Mouse (Mus musculus): Measurements from ENCODE around the gene Wdr63.

Gene Wdr63

GRCm38 (mm10) chr3:146107921-146108571 lies at the start of gene Wdr63:
Gene Wdr63 (minus strand): TSS chr3:146108130.
- peak in 1 of 2 experiments; percentile 23 for DNase-seq (ENCODE audit: low spot score in 2 of 2)

- no peak for DNase-seq (ENCODE audit: low spot score in 2 of 2)
Observed at GRCm38 (mm10) chr3:146156811-146157210, 48.9 kb upstream of the Wdr63 start.

GRCm38 (mm10) chr3:146155628-146156576 lies 48.0 kb upstream of the Wdr63 start:
- DNase-seq (ENCODE audit: low spot score in 2 of 2) = no peak

GRCm38 (mm10) chr3:146153862-146154611 lies 46.1 kb upstream of the Wdr63 start:
- no peak for DNase-seq (ENCODE audit: low spot score in 2 of 2)

GRCm38 (mm10) chr3:146152913-146153312 lies 45.0 kb upstream of the Wdr63 start:
- no peak for DNase-seq (ENCODE audit: low spot score in 2 of 2)

- DNase-seq (ENCODE audit: low spot score in 2 of 2) = peak in 1 of 2 experiments; percentile 35
Observed at GRCm38 (mm10) chr3:146152348-146152747, 44.4 kb upstream of the Wdr63 start.

GRCm38 (mm10) chr3:146151755-146152154 lies 43.8 kb upstream of the Wdr63 start:
- no peak for DNase-seq (ENCODE audit: low spot score in 2 of 2)

- no peak for DNase-seq (ENCODE audit: low spot score in 2 of 2)
Observed at GRCm38 (mm10) chr3:146151328-146151727, 43.4 kb upstream of the Wdr63 start.

GRCm38 (mm10) chr3:146150560-146150959 lies 42.6 kb upstream of the Wdr63 start:
- peak in 1 of 2 experiments; percentile 40 for DNase-seq (ENCODE audit: low spot score in 2 of 2)

GRCm38 (mm10) chr3:146150058-146150400 lies 42.1 kb upstream of the Wdr63 start:
- peak; percentile 28 to 75 for DNase-seq (ENCODE audit: low spot score in 2 of 2)

GRCm38 (mm10) chr3:146149156-146150057 lies 41.5 kb upstream of the Wdr63 start, which contains the start of gene Mcoln2:
Gene Mcoln2 (plus strand): TSS chr3:146149833.
- peak; percentile 17 to 46 for DNase-seq (ENCODE audit: low spot score in 2 of 2)

- DNase-seq (ENCODE audit: low spot score in 2 of 2) = no peak
Observed at GRCm38 (mm10) chr3:146146131-146146530, 38.2 kb upstream of the Wdr63 start.

- no peak for DNase-seq (ENCODE audit: low spot score in 2 of 2)
Observed at GRCm38 (mm10) chr3:146145501-146145900, 37.6 kb upstream of the Wdr63 start.

- DNase-seq (ENCODE audit: low spot score in 2 of 2) = no peak
Observed at GRCm38 (mm10) chr3:146142523-146142922, 34.6 kb upstream of the Wdr63 start.

GRCm38 (mm10) chr3:146140276-146140675 lies 32.3 kb upstream of the Wdr63 start:
- no peak for DNase-seq (ENCODE audit: low spot score in 2 of 2)

- peak in 1 of 2 experiments; percentile 40 for DNase-seq (ENCODE audit: low spot score in 2 of 2)
Observed at GRCm38 (mm10) chr3:146136422-146136821, 28.5 kb upstream of the Wdr63 start.

GRCm38 (mm10) chr3:146135417-146135816 lies 27.5 kb upstream of the Wdr63 start:
- no peak for DNase-seq (ENCODE audit: low spot score in 2 of 2)

- no peak for DNase-seq (ENCODE audit: low spot score in 2 of 2)
Observed at GRCm38 (mm10) chr3:146134834-146135233, 26.9 kb upstream of the Wdr63 start.

- no peak for DNase-seq (ENCODE audit: low spot score in 2 of 2)
Observed at GRCm38 (mm10) chr3:146127205-146127604, 19.3 kb upstream of the Wdr63 start.

- DNase-seq (ENCODE audit: low spot score in 2 of 2) = no peak
Observed at GRCm38 (mm10) chr3:146123464-146123825, 15.5 kb upstream of the Wdr63 start.

Measured in spleen, postnatal 10 days (tissue).